Mouse (Mus musculus) brain, embryonic 14.5 days (tissue): ENCODE results near the gene Stx17. TPM values are rescaled to one million over a fixed set of nuclear protein-coding genes. Genes with fewer than 3 reads are reported as not detected.

Source experiments
- DNase-seq: peaks from one replicate; pipeline ENCODE4 v3.0.0-alpha.2; 2011; ENCODE audit warnings: low read depth
- CTCF ChIP-seq: fragments of 200-500 bp; IDR thresholded peaks from 2 replicates; pipeline ENCODE4 v1.5.1; 2012; ENCODE audit warnings: inconsistent platforms, mild to moderate bottlenecking, moderate library complexity, borderline replicate concordance; ENCODE audit not compliant: insufficient read depth, insufficient read length; ENCODE audit errors: extremely low read depth
- POLR2A ChIP-seq: fragments of 200-500 bp; IDR thresholded peaks from 2 replicates; pipeline ENCODE4 v1.6.1; 2012; ENCODE audit warnings: mild to moderate bottlenecking, inconsistent platforms, borderline replicate concordance; ENCODE audit not compliant: poor library complexity, insufficient read depth, insufficient read length, severe bottlenecking; ENCODE audit errors: extremely low read depth
- polyA plus RNA-seq: library from polyadenylated mRNA; depleted of rRNA; stranded (reverse); fragments of >200 nt; gene quantifications from 2 replicates; pipeline ENCODE4 v1.2.3, GENCODE M21; 2012; rRNA removed

The Stx17 gene
- polyA plus RNA-seq, 1 experiment = 11.5 TPM

DNA sequence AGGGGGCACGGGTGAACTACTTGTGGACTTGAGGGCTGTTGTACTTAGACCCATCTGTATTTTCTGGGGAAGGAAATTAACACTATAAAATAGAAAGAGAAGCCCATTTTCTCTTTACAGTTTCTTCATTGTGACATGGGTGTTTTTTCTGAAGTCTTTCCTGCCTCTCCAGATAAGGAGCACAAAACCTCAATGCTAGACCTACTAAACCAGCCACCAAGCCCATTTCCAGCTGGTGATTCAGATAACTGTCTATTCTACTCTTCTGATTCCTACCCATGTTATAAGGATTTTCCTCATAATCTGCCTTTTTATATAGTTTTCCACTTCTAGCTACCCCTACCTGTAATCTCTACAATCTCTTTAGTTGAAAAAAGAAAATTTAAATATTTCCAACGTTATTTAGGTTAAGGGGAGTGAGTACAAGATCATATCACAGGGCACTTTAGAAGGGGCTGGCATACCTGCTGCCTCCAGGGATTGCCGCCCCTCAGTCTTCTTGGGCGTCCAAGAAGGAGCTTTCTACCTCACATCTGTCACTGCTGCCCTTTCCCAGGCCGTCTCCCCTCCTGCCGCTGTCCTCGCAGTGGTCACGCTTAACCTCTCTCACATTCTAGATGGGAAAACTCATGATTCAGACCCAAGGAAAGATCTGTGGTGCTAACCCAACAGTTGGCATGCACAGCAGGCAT lies 57.5 kb downstream of the Stx17 start:
- TF ChIP-seq CTCF = no peak
- TF ChIP-seq POLR2A = no peak
- DNase-seq = no peak

DNA sequence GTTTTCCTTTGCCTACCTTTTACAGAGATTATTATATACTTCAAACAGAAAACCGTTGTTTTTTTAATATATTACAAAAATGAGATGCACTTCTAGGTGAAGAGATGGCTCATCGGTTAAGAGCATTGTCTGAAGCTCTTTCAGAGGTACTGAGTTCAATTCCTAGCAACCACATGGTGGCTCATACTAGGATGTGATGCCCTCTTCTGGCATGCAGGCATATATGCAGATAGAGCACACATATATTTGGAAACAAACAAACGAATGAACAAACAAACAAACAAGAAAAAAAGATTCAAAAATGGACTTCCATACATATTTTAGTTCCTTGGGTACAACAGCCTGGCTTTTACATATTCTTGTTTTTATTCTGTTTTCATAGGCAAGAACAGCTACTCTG lies 73.2 kb downstream of the Stx17 start:
- TF ChIP-seq POLR2A (no peak), CTCF (no peak)
- DNase-seq = peak; percentile 13

DNA sequence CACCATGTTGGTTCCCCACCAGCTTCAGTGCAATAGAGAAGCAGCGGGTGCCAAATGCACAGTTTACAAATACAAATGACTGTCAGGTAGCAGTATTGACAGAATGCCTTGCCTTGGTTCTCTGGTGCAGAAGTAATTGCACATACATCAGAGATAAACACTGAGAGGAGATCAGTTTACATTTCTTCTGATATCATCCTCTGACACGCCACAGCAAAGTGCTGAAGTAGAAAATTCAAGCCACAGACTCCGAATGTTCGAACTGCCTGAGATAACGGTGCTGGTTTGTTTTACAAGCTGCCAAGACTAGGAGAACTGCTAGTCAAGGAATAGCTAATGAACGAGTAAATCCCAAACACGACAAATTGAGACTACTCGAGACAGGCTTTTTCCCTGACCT lies 73.7 kb downstream of the Stx17 start:
- no peak for TF ChIP-seq POLR2A
- no peak for TF ChIP-seq CTCF

DNA sequence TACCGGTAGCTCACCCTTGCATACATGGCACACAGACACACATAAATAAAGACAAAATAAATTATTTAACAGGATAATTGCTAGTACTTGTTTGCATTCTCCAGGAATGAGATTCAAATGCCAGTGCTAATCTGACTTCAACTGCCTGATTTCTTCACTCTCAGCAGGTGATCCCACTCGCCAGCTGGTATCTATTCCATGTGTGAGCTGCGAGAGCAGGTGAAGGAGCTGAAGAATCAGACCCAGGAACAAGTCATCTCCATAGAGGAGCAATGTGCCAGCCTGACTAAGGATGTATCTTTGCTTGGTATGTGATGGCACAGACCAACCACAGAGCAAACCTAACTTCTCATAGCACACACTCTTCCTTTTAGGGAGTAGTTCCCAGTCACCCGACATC lies 78.8 kb downstream of the Stx17 start:
- TF ChIP-seq POLR2A (no peak), CTCF (no peak)
- peak; percentile 23 for DNase-seq

More for the DNA sequence above, 73.7 kb downstream of the Stx17 start:
- no peak for DNase-seq

DNA sequence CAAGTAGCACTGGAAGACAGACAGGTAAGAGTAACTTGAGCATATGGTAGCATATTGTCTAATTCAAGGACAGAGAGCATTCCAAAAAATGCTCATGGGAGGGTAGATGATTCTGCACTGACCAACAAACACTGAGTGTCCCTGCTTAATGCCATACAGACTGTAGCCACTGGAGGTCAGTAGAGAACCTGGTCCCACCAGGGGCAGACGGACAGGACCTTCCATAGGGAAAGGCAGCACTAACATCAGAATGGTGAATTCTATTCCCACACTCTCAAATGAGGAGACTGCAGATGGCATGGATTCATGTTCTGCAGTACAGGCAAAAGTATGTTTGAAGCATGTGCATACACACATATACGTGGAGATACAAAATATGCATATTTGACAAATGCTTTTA lies 100.5 kb downstream of the Stx17 start:
- DNase-seq = peak; percentile 66
- TF ChIP-seq CTCF = peak; percentile 78; the same call in 1 of the 2 replicates
- TF ChIP-seq POLR2A = no peak

DNA sequence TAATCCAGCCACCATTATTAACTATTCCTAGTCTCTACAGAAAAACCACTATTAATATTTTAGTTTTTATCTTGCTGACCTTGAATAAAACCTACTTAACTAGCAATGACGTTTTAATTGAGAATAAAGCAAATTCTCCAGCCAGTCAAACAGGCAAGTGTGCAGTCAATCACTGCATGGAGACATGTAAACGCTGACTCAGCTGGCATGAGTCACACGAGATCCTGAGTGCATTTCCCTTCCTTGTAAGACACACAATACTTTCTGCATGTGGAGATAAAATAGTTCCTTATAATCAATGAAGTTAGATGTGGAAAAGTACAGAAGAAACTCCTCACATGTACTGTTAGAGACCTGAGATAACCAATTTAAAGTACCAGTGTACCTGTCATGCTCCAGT lies 100.9 kb downstream of the Stx17 start:
- TF ChIP-seq CTCF (no peak), POLR2A (no peak)
- DNase-seq = no peak

DNA sequence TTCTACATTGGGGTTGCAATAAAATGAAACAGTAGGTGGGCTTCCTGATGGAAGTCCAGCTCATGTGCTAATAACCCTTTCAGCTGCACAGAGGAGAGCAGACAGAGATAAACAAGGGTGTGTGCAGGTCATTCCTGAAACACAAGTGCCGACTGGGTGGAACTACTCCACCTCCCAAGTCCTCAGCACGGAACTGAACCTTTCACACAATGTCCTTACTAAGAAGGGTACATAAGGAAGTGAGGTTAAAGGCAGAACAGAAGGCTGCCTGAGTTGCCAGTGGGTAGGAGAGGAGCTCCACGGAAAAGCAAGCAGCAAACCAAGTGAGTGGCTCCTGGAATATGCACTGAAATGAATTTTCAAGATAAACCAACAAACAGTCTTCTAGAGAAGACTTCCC lies 102.1 kb downstream of the Stx17 start:
- DNase-seq = no peak
- no peak for TF ChIP-seq POLR2A

Other genes starting within 250 kb of the Stx17 start
- gene Nr4a3, start 79.8 kb upstream of the Stx17 start, polyA plus RNA-seq = 5.7 and 6.5 TPM in 2 replicates
- 25.0 and 28.8 TPM in 2 replicates for gene Erp44, start 154.6 kb downstream of the Stx17 start, polyA plus RNA-seq
- 6.6 and 7.5 TPM in 2 replicates for gene Invs, start 154.8 kb downstream of the Stx17 start, polyA plus RNA-seq